Mouse (Mus musculus) cerebellum, postnatal 25 days (tissue): ENCODE results near the gene Taf1c.
A peak's percentile ranks its signal among the peaks of the same experiment; 100 is the strongest.

Source experiments
- DNase-seq, 2 experiments: peaks; one replicate each; pipeline ENCODE4 v3.0.0; 2021; ENCODE audit warnings: mixed read lengths in 2 of 2

Taf1c gene

DNA sequence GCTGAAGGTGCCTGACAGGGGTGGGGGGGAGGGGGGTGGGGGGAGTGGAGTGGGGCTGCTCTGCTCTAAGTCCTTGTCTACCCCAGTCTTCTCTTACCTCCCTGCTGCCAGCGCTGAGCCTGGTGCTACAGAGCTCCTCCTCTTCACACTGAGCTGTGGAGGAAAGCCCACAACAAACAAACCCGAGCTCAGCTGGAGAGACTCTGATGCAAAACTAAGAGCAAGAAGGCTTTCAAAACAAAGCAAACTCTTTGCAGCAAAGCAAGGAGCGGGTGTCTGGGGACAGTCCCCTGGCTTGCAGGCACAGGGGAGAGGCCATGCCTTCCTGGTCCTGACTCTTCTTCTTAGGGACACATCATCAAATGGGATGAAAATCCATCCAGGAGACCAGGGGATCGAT is 35.1 kb downstream of the Taf1c start:
- DNase-seq, result no peak

DNA sequence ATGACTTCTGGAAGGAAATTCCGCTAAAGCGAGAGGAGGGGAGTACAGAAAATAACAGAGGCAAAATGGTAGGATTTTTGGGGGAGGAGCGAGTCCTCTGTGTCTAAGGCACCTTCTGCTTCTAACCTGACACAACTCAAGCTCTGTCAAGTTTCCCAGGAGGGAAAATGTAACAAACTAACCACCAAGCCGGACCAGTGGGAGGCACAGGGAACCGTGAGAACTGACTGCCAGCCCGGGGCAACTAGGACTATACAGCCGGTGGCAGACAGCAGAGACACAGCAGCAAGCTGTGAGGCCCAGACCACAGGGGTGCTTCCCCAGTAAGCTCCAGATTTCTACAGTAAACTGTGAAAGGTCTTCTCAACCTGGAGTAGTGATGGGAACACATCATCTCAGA is 36.1 kb downstream of the Taf1c start:
- DNase-seq, result no peak

DNA sequence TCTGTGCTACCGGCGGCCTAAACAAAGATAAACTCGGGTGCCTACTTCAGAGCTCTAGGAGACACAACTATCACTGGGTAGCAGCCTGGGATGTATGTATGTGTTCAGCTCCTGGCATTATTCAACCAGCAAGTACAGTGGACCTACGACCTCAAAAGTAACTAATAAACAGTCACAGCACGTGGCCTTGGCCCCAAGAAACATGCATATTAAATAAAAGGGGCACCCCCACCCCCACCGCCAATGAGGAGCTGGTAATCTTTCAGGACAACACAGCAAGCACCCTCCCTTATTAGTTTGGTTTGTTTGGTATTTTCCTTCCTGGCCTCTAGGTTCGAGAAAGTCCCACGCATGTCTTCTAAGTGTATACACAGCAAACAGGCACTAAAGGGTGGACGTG is 36.8 kb downstream of the Taf1c start:
- DNase-seq, result no peak

DNA sequence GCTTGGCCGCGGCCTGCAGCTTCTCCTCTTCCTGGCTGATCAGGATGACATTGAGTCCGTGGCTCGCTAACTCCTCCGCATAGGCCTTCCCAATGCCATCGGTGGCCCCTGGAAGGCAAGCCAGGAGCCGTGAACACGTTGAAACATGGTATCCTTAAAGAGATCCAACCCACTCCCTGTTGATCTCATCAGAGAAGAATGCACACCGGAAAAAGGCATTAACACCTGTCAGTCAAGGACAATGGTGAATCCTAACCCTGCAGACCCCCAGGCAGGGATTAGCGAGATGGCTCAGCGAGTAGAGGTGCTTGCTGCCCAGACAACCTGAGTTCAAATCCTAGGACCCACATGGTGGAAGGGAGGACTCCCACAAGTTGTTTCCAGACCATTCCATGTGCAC is 38.7 kb downstream of the Taf1c start:
- DNase-seq, result no peak

DNA sequence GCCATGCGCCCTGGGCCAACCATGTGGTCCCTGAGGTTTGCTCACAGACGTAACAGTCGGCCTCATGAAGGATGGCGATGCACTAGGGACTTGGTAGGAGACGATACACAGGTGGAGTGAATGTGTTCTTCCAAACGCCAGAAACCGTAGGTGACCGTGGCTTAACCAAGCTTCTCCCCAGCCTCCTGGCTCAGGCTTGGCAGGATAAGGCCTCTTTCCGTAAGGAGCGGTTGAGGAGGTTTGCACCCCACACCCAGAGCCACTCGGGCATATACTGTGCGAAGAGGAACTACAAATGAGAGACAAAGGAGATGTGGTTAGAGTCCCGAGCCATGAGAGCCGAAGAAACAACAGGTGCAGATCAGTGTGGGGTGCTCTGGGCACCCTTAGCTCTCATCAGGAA is 41.2 kb downstream of the Taf1c start:
- DNase-seq, result peak; percentile 50 to 54

DNA sequence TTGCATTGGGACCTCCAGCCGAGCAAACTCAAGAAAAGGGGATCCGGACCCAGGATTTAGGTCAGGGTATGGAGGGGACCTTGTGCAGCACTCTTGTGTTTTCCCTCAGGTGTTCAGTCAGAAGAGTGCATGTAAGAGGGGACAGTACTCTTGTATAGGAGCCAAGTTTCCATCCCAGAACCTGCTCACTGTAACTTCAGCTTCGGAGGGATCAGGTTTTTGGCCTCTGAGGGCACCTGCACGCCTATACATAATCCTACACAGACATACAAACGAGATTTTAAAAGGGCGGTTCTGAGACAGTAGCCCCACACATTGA is 45.7 kb downstream of the Taf1c start:
- DNase-seq, result no peak

DNA sequence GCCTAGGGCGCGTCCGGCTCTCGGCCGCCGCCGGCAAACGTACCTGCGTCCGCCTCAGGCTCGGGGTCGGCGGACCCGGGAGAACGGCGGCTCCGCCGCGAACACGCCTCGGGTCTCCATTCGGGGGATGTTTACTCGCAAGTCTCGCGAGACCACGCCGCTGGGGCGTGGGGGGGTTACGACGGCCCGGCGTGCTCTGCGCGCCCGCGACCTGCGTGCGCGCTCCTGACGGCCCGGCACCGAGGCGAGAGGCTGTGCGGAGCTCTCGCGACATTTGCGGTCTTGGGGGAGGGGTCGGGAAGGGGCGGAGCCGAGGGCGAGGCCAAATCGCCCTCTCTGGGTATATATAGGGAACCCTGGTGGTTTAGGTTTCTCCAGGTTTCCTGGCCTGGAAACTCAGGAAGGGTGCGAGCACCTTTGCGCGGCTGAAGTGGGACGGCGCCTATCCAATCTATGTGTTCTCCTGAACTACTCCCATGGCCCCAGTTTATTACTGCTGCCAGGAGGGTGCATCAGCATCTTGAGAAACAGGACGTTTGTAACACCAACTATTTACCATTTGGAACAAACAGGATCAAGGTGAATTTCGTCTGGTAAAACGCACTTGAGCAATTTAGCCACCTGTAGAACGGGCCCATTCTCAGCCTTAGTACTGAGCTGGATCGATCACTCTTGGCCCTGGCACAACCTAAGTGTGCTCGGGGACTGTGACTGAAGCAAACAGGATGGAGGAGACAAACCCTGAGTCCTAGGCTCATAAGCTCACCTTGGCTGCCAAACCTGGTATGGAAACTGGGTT is 46.2 kb downstream of the Taf1c start, which contains the start of gene Mbtps1:
Gene Mbtps1, minus strand, starts transcription at position 133 of the 799 bp plus-strand sequence.
- peak; percentile 99 for DNase-seq

DNA sequence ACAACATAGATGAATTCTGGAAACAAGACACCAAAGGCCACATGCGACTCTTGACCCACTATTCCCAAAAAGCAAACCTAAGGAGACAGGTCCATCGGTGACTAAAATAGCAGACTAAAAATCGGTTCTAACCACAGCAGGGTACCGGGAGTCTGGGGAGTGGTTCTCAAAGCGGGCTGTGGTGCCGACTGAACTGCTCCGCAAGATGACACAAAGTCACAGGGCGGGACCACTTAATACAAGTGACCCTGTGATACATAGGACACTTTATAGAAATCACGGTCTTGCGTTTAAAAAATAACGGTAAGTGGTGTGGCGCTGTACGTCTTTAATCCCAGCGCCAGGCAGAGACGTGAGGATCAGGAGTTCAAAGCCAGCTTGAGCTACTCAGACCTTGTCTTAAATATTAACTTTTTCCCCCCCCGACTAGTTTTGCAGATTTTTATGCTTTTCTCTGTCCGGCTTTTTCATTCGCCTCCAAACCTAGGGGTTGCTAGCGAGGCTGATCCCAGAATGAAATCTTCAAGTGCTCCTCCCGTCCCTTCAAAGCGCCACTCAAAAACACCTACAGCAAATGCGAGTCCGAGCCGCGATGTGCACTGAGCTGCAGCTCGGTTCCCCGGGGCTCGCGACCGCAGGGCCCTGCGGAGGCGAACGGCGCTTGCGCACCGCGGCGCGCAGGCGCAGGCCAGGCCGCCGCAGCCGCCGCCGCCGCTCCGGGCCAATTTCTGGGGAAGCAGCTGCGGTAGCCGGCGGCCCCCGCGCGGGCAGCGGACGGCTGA is 47.0 kb downstream of the Taf1c start:
- peak in 1 of 2 experiments; percentile 90 for DNase-seq

DNA sequence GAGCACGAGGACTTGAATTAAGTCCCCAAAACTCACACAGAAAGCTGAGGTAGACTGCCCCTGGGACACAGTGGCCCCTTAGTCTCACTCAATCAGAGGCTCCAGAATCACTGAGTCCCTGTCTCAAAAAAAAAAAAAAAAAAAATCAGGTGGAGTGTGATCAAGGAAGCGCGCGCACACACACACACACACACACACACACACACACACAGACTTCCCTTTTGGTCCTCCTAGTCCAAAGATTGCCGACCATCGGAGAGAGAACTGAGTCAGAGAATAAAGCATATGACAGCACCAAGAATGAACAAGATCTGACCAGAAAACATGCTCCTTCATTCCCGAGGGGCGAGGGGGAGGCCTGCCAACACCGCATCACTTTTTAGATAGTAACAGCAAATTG is 47.9 kb downstream of the Taf1c start:
- DNase-seq, result no peak

DNA sequence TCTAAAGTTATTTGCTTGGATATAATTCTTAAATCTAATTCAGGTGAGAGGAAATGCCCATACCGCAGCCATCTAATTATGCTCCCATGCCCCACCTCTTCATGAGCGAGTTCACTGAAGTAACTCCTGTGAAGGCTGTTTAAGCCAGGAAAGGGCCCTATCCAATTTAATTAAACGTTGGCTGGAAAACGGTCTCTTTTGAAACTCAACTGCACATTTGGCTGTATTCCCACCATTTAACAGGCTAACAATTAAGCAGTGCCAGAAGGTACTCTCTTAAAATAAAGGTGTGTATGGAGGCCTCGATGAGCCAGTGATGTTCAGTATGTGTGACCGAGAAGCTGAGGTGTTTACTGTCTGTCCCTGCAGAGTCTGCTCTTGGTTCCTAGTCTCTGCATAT is 49.2 kb downstream of the Taf1c start:
- no peak for DNase-seq

DNA sequence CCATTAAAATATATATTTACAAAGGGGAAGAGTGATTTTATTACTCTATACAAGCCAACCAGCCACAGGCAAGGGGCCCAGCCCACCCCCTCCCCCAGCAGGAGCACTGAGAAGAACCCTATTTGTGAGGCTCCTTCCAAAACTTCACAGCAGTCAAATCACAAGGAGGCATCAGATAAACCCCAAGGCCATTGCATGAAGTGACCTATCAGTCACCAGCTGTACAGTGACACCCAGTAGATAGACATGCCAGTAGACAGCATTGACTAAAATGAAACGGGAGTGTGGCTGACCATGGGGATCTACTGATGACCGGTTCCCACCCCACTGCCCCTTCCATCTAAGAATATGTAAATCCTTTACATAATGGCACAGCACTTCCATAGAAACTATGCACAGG is 52.1 kb downstream of the Taf1c start:
- DNase-seq, result no peak

DNA sequence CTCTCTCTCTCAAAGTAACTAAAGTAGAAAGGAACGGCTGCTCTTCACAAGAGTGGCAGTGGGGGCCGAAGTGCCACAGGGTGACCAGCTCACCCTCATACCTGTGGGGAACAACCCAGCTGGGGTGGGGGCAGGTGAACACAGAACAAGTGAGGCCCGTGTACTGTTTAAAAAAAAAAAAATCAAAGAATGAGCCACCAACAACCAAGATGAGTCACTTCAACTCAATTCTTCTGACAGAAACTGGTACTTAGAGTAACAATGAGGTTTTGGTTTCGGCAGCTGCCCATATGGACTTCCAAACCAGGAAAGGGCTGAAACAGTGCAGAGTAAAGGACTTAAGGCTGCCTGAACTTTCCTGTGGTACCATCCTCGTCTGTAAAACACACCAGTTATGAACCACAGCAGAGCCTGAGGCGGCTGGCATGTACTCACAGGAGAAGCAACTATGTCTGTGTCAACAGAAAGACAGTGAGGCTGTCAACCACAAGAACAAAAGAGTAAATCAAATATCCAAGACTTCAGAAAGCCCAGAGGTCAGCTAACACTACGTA is 56.4 kb downstream of the Taf1c start:
- DNase-seq, result no peak
